Mouse (Mus musculus): ENCODE results near the gene 4930572O03Rik.
"Not testable (repeated sequence)": the region's sequence is repeated elsewhere in the genome, so short reads cannot be mapped to it uniquely, and the experiment has no call there.

DNA sequence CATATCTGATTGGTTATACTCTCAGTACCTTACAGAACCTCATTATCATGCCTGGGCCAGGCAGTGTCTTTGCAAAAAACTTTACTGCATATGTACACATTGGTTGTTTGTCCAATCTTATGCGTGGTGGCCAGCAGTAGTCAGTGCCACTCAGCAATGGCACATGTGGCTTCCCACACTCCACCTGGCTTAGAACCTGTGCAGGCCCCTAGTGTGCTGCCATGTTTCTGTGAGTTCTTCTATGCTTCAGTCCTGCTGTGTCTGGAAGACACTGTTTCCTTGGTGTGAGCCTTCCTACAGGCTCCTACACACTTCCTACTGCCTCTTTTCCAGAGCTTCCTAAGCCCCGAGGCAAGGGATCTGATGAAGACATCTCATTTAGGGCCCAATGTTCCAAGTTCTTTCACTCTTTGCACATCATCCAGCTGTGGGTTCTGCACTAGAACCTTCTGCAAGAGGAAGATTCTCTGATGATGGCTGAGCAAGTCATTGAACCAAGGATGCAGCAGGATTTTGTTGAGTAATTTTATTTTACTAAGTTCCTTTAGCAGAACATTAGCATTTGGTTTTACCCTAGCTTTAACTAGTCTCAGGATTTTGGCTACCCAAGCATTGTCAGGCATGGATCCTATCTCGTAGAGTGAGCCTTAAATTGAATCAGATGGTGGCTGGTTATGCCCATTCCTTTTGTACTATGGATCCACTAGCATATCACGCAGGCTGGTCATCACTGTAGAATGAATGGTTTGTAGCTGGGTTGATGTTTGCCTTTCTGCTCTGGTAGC, 32.2 kb upstream of the 4930572O03Rik start:
- not testable (repeated sequence) for TF ChIP-seq HCFC1 (IDR thresholded peaks at IDR 0.05; ENCODE audit: low read depth, low read length); USF2 (IDR thresholded peaks at IDR 0.05; ENCODE audit: borderline replicate concordance in 1 of 2, insufficient read depth in 1 of 2, low read depth in 1 of 2, low read length in 2 of 2); JUND (IDR thresholded peaks at IDR 0.05; ENCODE audit: low read depth, low read length); MEF2A (IDR thresholded peaks at IDR 0.05; ENCODE audit: extremely low read depth, insufficient replicate concordance, low read depth, low read length, poor library complexity, severe bottlenecking)

Measured in MEL (cell line).